Mouse (Mus musculus) right cerebral cortex, adult 18-20 months (tissue): ENCODE measurements at regions not wholly inside any gene's neighbourhood (a gene's known extent, or its start where the extent isn't known, plus 50 kb on each side); places are given as distances from the start of the nearest gene placed in this dataset.
A peak's percentile ranks its signal among the peaks of the same experiment; 100 is the strongest.

Source experiments
- DNase-seq: peaks from one replicate; pipeline ENCODE4 v3.0.0; 2022; ENCODE audit warnings: mixed read lengths

DNA sequence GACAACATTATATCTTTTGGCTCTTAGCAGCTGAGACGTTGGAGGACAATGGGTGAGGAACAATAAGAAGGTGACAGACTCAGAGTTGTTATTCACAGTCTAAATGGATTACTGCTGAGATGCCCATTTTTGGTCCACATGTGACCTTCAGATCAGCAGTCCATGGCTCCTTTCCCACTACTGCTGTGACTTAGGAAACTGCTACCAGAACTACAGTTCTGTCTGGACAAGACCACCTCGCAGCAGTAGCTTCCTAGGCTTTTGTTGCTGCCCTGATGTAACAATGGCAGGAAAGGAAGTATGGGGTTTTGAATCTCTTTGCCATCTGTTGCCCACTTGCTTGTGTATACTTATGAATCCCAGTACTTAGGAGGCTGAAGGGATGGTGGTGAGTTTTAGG is 135.6 kb upstream of the Pls3 start:
- DNase-seq, result no peak

GRCm38 (mm10) chrX:75978562-75978961 is 103.6 kb upstream of the Pls3 start:
- DNase-seq, result no peak

DNA sequence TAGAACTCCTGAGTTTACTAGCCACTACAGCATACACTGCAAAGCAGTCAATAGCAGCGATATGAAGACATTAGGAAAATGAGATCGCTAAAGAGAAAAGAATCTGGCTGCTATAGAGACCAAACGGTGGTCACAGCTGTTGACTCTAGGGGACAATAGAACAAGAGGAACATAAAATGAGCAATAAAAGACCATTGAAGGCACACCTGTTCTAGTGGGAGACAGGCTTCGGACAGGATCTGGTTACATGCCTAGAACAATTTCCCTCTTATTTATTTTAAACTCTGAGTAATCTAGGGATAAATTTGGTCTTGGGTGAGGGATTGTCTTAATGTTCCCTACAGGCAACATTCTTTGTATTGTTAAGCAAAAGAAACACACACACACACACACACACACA is 99.7 kb upstream of the Pls3 start:
- no peak for DNase-seq

DNA sequence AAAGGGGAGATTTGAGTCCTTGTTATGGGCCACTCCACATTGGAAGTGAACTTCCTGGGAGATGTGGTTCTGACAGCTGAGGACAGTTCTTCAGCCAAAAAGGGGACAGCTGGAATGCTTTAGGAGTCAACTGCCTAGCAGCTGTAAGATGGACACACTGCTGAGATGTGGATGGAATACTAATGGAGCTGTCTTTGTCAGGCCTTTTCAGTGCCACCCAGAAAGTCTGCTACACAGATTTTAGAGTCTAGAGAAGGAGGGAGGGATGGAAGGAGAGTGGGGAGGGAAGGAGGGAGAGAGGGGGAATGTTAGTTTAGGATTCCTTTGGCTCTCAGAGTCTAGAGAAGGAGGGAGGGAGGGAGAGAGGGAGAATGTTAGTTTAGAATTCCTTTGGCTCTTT is 74.7 kb upstream of the Pls3 start:
- DNase-seq, result no peak

DNA sequence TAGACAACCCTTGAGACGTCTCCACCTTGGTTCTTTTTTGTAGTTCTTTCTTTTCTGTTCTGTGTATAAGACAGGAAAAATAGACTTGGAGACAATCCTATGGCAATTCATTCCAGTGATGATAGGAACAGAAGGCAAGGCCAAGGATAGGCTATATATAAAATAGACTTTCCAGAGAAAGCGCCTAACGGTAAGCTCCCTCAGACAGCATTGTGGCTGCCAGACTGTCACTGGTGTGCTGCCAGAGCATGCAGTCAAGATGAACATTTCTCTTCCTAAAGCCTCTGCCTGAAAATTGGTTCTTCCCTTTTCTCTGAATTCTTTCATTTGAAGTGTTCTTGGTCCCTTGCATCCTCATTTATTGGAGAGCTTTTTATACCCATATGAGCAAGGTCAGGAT is 53.9 kb upstream of the Pls3 start:
- peak; percentile 19 for DNase-seq
